Mouse (Mus musculus): ENCODE data around the gene Vmn2r4. TPM values are rescaled to one million over a fixed set of nuclear protein-coding genes. Genes with fewer than 3 reads are reported as not detected.

Vmn2r4 gene
- polyA plus RNA-seq (2012; fragmentation: generic; extraction: Trizol) = not detected

DNA sequence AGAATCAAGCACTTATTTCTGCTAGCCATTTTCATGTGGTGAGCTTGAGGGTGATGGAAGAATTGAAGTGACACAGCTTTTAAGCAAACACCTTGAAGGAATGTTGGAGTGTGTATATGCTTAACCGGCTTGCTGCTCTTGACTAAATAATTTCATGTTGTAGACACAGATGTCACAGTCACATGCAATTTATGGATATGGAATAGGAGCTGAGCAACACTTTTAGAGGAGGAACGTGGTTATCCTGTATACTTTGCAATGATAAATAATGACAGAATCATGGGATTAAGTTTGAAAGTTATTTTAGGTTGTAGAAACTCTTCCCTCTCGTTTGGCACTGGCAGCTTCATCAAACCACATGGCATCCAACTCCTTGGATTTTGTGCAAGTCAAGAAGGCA is at the start of gene Vmn2r4:
Vmn2r4 (minus strand) TSS at position 101 of the 400 bp plus-strand sequence.

Other genes with a start within 250 kb of the Vmn2r4 start
- gene Vmn2r3, start 125.7 kb downstream of the Vmn2r4 start, polyA plus RNA-seq (2012; fragmentation: generic; extraction: Trizol) = under 1 TPM in 1 of 2 experiments, not detected in 1; 0.05 TPM
- gene Vmn2r5, start 94.5 kb upstream of the Vmn2r4 start, polyA plus RNA-seq (2012; fragmentation: generic; extraction: Trizol) = not detected
- gene Vmn2r6, start 150.5 kb upstream of the Vmn2r4 start, polyA plus RNA-seq (2012; fragmentation: generic; extraction: Trizol) = not detected